Mouse (Mus musculus) liver, embryonic 13.5 days (tissue): ENCODE results near the gene 9930104L06Rik. TPM values are rescaled to one million over a fixed set of nuclear protein-coding genes. Genes with fewer than 3 reads are reported as not detected.

Experiments used
- polyA plus RNA-seq: library from polyadenylated mRNA; unstranded; fragments of >200 nt; fragmentation: Nextera tagmentation; extraction: Ambion mirVana; gene quantifications from 2 replicates; pipeline ENCODE4 v1.2.1, GENCODE M21; 2015

9930104L06Rik gene
- polyA plus RNA-seq, 1 experiment from 2014 or later = 6.6 TPM

Other genes with a start within 250 kb of the 9930104L06Rik start
- 37.5 and 48.1 TPM in 2 replicates for gene Utp11, start 243.4 kb upstream of the 9930104L06Rik start, polyA plus RNA-seq
- 3.1 and 3.6 TPM in 2 replicates for gene Fhl3, start 236.3 kb upstream of the 9930104L06Rik start, polyA plus RNA-seq
- gene Sf3a3, start 222.3 kb upstream of the 9930104L06Rik start, polyA plus RNA-seq = 91.3 and 101 TPM in 2 replicates
- gene Inpp5b, start 195.2 kb upstream of the 9930104L06Rik start, polyA plus RNA-seq = 43.2 and 49.7 TPM in 2 replicates
- gene Mtf1, start 134.9 kb upstream of the 9930104L06Rik start, polyA plus RNA-seq = 14.4 and 15.5 TPM in 2 replicates
- 20.0 and 23.2 TPM in 2 replicates for gene Yrdc, start 86.4 kb upstream of the 9930104L06Rik start, polyA plus RNA-seq
- gene 1110065P20Rik, start 85.9 kb upstream of the 9930104L06Rik start, polyA plus RNA-seq = 12.1 and 15.3 TPM in 2 replicates
- gene Maneal, start 74.9 kb upstream of the 9930104L06Rik start, polyA plus RNA-seq = 0.03 and 0.05 TPM in 2 replicates
- not detected in 2 replicates for gene Epha10, start 56.1 kb upstream of the 9930104L06Rik start, polyA plus RNA-seq
- gene Cdca8, start 2.3 kb downstream of the 9930104L06Rik start, polyA plus RNA-seq = 142 and 161 TPM in 2 replicates
- 0.51 and 0.70 TPM in 2 replicates for gene Rspo1, start 49.4 kb downstream of the 9930104L06Rik start, polyA plus RNA-seq
- gene Gnl2, start 79.5 kb downstream of the 9930104L06Rik start, polyA plus RNA-seq = 48.8 and 57.2 TPM in 2 replicates
- not detected in 2 replicates for gene Dnali1, start 128.7 kb downstream of the 9930104L06Rik start, polyA plus RNA-seq
- 16.1 and 19.6 TPM in 2 replicates for gene Snip1, start 129.6 kb downstream of the 9930104L06Rik start, polyA plus RNA-seq
- 25.9 and 32.0 TPM in 2 replicates for gene Meaf6, start 148.1 kb downstream of the 9930104L06Rik start, polyA plus RNA-seq
- 0.36 and 0.39 TPM in 2 replicates for gene Zc3h12a, start 190.8 kb downstream of the 9930104L06Rik start, polyA plus RNA-seq